Mouse (Mus musculus): ENCODE data around the gene Otp. TPM values are rescaled to one million over a fixed set of nuclear protein-coding genes. Genes with fewer than 3 reads are reported as not detected.
A peak's percentile ranks its signal among the peaks of the same experiment; 100 is the strongest.

Otp gene
- polyA plus RNA-seq, 1 experiment from 2014 or later = 0.77 TPM

- 17% methylated on average over 11 of the region's 11 CpGs for WGBS
- peaks cover 36% of the 10 kb centered on the region for H3K27me3 ChIP-seq (ENCODE audit: low read depth, poor library complexity, severe bottlenecking)
- H3K4me3 ChIP-seq = peak overlapping the region; percentile 23; the same call in 1 of the 2 replicates
- DNase-seq (ENCODE audit: low spot score) = peak; percentile 22
- no peaks in the 10 kb centered on the region for H3K36me3 ChIP-seq
- H3K4me1 ChIP-seq = peaks cover 7% of the 10 kb centered on the region
- no peak overlapping the region for H3K27ac ChIP-seq (replicated peaks)
- no peaks in the 10 kb centered on the region for H3K9me3 ChIP-seq (replicated peaks)
Measured at GRCm38 (mm10) chr13:94912961-94913360, 37.6 kb downstream of the Otp start.

GRCm38 (mm10) chr13:94915654-94916053 lies 40.3 kb downstream of the Otp start:
- Histone ChIP-seq H3K9me3 (replicated peaks) (no peaks in the 10 kb centered on the region), H3K4me3 (no peak overlapping the region), H3K36me3 (no peaks in the 10 kb centered on the region), H3K27me3 (ENCODE audit: low read depth, poor library complexity, severe bottlenecking) (peaks cover 24% of the 10 kb centered on the region), H3K4me1 (peaks cover 7% of the 10 kb centered on the region), H3K27ac (replicated peaks) (no peak overlapping the region)
- DNase-seq (ENCODE audit: low spot score) = no peak
- 78% methylated on average over 5 of the region's 5 CpGs for WGBS

- Histone ChIP-seq H3K4me3 (no peak overlapping the region), H3K27me3 (ENCODE audit: low read depth, poor library complexity, severe bottlenecking) (peaks cover 27% of the 10 kb centered on the region), H3K4me1 (no peaks in the 10 kb centered on the region), H3K36me3 (no peaks in the 10 kb centered on the region), H3K9me3 (replicated peaks) (no peaks in the 10 kb centered on the region), H3K27ac (replicated peaks) (no peak overlapping the region)
- 83% methylated on average over 3 of the region's 3 CpGs for WGBS
- DNase-seq (ENCODE audit: low spot score) = no peak
Measured at GRCm38 (mm10) chr13:94928086-94928485, 52.7 kb downstream of the Otp start.

Other genes with a start within 250 kb of the Otp start
- gene Tbca, start 86.7 kb upstream of the Otp start, polyA plus RNA-seq (2016; fragmentation: Nextera tagmentation; extraction: Ambion mirVana) = 227 and 245 TPM in 2 replicates
- 17.8 and 18.0 TPM in 2 replicates for gene Wdr41, start 100.7 kb downstream of the Otp start, polyA plus RNA-seq (2016; fragmentation: Nextera tagmentation; extraction: Ambion mirVana)